Comparison of ENCODE assay signal across 19 mouse cellular contexts in the genomic region with DNA sequence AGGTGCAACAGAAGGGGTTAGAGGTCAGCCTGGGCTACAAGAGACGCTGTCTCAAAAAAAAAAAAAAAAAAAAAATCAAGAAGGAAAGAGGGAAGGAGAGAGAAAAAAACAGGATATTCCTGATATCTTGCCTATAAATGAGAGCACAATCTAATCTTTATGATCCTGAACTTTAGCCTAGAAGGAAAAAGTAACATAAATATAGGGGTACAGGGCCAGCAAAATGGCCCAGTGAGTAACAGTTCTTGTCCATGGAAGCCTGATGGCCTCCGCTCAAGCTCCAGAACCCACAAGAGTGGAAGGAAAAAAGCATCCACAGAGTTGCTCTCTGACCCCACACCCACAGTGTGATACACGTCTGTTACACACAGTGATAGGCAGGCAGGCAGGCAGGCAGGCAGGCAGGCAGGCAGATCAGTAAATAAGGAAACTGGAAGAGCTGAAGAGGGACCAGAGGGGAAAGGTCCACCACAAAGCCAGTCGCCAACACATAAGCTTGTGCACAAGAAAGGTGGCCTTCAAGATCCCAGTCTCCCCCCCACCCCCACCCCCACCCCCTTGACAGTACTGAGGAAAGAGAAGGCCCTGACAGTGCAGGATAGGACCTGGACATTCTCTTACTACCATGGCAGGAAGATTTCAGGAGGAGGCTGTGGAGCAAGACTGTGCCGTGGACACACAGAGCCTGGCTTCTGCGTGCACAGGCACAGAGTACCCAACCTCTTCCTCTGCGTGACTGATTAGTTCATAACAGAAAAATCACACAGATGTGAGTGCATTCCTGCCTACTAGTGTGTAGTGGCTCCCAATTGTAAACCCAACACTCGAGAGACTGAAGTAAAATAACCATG. TPM values are rescaled to one million over a fixed set of nuclear protein-coding genes. Genes with fewer than 3 reads are reported as not detected.
DNase-seq lines count a peak whose midpoint lies in the region; ATAC-seq and TF ChIP-seq lines count a peak whose summit lies in the region.
"Had no signal": no experiment of that assay in that cellular context is flagged by ENCODE, and none has a peak within 500 bp of the region (broad histone marks: within the 10 kb centered on the region; RNA-seq: fewer than 3 reads in every experiment).

No protein-coding gene starts in this region.

- no peaks in the 10 kb centered on the region for H3K27me3 ChIP-seq in heart, embryonic 12.5 days (replicated peaks)
- H3K27me3 ChIP-seq in liver, embryonic 13.5 days = no peaks in the 10 kb centered on the region
- no peaks in the 10 kb centered on the region for H3K27me3 ChIP-seq in liver, embryonic 12.5 days (replicated peaks)
- H3K27me3 ChIP-seq in midbrain, embryonic 15.5 days (replicated peaks) = no peaks in the 10 kb centered on the region
- H3K27me3 ChIP-seq in midbrain, postnatal 0 days (ENCODE audit: insufficient read depth, low read length) = no peaks in the 10 kb centered on the region
- no peaks in the 10 kb centered on the region for H3K27me3 ChIP-seq in stomach, postnatal 0 days (ENCODE audit: control insufficient read depth, insufficient read depth, low read length)
- H3K27me3 ChIP-seq: forebrain, embryonic 15.5 days; limb, embryonic 12.5 days; stomach, embryonic 15.5 days had no signal

- H3K4me2 ChIP-seq in heart, embryonic 12.5 days = no peak overlapping the region
- H3K4me2 ChIP-seq in liver, embryonic 13.5 days = no peak overlapping the region
- no peak overlapping the region for H3K4me2 ChIP-seq in liver, embryonic 12.5 days
- H3K4me2 ChIP-seq in midbrain, embryonic 15.5 days = no peak overlapping the region
- H3K4me2 ChIP-seq in midbrain, postnatal 0 days (ENCODE audit: low read depth, low read length, poor library complexity, severe bottlenecking) = no peak overlapping the region
- no peak overlapping the region for H3K4me2 ChIP-seq in stomach, postnatal 0 days (replicated peaks; ENCODE audit: low read depth)
- H3K4me2 ChIP-seq: forebrain, embryonic 15.5 days; limb, embryonic 12.5 days; lung, embryonic 14.5 days; stomach, embryonic 15.5 days had no signal

- H3K9ac ChIP-seq in heart, embryonic 12.5 days = 0 out of 2 replicates have a peak overlapping the region, but pooled peaks have one; percentile 47
- H3K9ac ChIP-seq in liver, embryonic 13.5 days = no peak overlapping the region
- no peak overlapping the region for H3K9ac ChIP-seq in liver, embryonic 12.5 days
- H3K9ac ChIP-seq in midbrain, embryonic 15.5 days = no peak overlapping the region
- H3K9ac ChIP-seq in midbrain, postnatal 0 days (replicated peaks; ENCODE audit: low read length, poor library complexity, severe bottlenecking) = no peak overlapping the region
- no peak overlapping the region for H3K9ac ChIP-seq in stomach, postnatal 0 days (ENCODE audit: low read length)
- H3K9ac ChIP-seq: forebrain, embryonic 15.5 days; limb, embryonic 12.5 days; lung, embryonic 14.5 days; stomach, embryonic 15.5 days had no signal

- peak overlapping the region; percentile 53 for H3K27ac ChIP-seq in heart, embryonic 12.5 days (ENCODE audit: poor library complexity, severe bottlenecking)
- H3K27ac ChIP-seq in liver, embryonic 13.5 days = peak overlapping the region; percentile 29; the same call in 1 of the 2 replicates
- no peak overlapping the region for H3K27ac ChIP-seq in liver, embryonic 12.5 days
- H3K27ac ChIP-seq in midbrain, embryonic 15.5 days = no peak overlapping the region
- no peak overlapping the region for H3K27ac ChIP-seq in midbrain, postnatal 0 days (ENCODE audit: low read depth, low read length)
- no peak overlapping the region for H3K27ac ChIP-seq in stomach, postnatal 0 days (replicated peaks)
- H3K27ac ChIP-seq: forebrain, embryonic 15.5 days; limb, embryonic 12.5 days; stomach, embryonic 15.5 days had no signal

- no peak for TF ChIP-seq EP300 in stomach, postnatal 0 days (optimal IDR thresholded peaks at IDR 0.05)

- ATAC-seq in heart, embryonic 12.5 days (ENCODE audit: insufficient number of reproducible peaks, low FRiP score) = 0 out of 2 replicates have a peak, but pooled peaks have one; percentile 22
- ATAC-seq in liver, embryonic 13.5 days (ENCODE audit: low read depth) = peak; percentile 36
- no peak; the same call in 1 of the 2 replicates for ATAC-seq in liver, embryonic 12.5 days
- 0 out of 2 replicates have a peak, but pooled peaks have one; percentile 37 for ATAC-seq in midbrain, embryonic 15.5 days (replicated peaks)
- no peak for ATAC-seq in midbrain, postnatal 0 days (ENCODE audit: low FRiP score)
- ATAC-seq in stomach, postnatal 0 days (ENCODE audit: low FRiP score, low TSS enrichment) = no peak
- ATAC-seq: forebrain, embryonic 15.5 days; inflammation-experienced regulatory T-cells, adult 6 months had no signal

- WGBS in heart, embryonic 12.5 days = 61% methylated on average over 8 of the region's 8 CpGs
- 62% methylated on average over 8 of the region's 8 CpGs for WGBS in liver, embryonic 13.5 days (ENCODE audit: insufficient replicate concordance)
- WGBS in liver, embryonic 12.5 days (ENCODE audit: insufficient replicate concordance) = 65% methylated on average over 8 of the region's 8 CpGs
- 83% methylated on average over 8 of the region's 8 CpGs for WGBS in midbrain, embryonic 15.5 days
- 77% methylated on average over 8 of the region's 8 CpGs for WGBS in midbrain, postnatal 0 days
- 68% methylated on average over 8 of the region's 8 CpGs for WGBS in stomach, postnatal 0 days

- no peak overlapping the region for H3K4me3 ChIP-seq in heart, embryonic 12.5 days
- no peak overlapping the region for H3K4me3 ChIP-seq in liver, embryonic 13.5 days (replicated peaks)
- H3K4me3 ChIP-seq in liver, embryonic 12.5 days = no peak overlapping the region
- no peak overlapping the region for H3K4me3 ChIP-seq in midbrain, embryonic 15.5 days
- H3K4me3 ChIP-seq in midbrain, postnatal 0 days (ENCODE audit: low read depth, low read length) = no peak overlapping the region
- no peak overlapping the region for H3K4me3 ChIP-seq in stomach, postnatal 0 days (ENCODE audit: low read depth, low read length)
- H3K4me3 ChIP-seq: forebrain, embryonic 15.5 days; limb, embryonic 12.5 days; stomach, embryonic 15.5 days had no signal

- no peak for TF ChIP-seq CTCF in midbrain, postnatal 0 days (IDR thresholded peaks at IDR 0.05)
- TF ChIP-seq CTCF in stomach, postnatal 0 days (IDR thresholded peaks at IDR 0.05; ENCODE audit: low read depth) = no peak

- no peaks in the 10 kb centered on the region for H3K9me3 ChIP-seq in heart, embryonic 12.5 days (replicated peaks)
- no peaks in the 10 kb centered on the region for H3K9me3 ChIP-seq in liver, embryonic 13.5 days (replicated peaks)
- H3K9me3 ChIP-seq in liver, embryonic 12.5 days (replicated peaks) = no peaks in the 10 kb centered on the region
- H3K9me3 ChIP-seq in midbrain, embryonic 15.5 days = no peaks in the 10 kb centered on the region
- no peaks in the 10 kb centered on the region for H3K9me3 ChIP-seq in midbrain, postnatal 0 days (ENCODE audit: low read length)
- H3K9me3 ChIP-seq in stomach, postnatal 0 days (ENCODE audit: control insufficient read depth, low read length) = no peaks in the 10 kb centered on the region
- H3K9me3 ChIP-seq: forebrain, embryonic 15.5 days; limb, embryonic 12.5 days; stomach, embryonic 15.5 days had no signal

- DNase-seq in heart, adult 9 months (ENCODE audit: low spot score in 2 of 2) = no peak
- DNase-seq in liver, embryonic 13.5 days = no peak
- DNase-seq in midbrain, postnatal 0 days (ENCODE audit: low spot score) = no peak
- peak; percentile 36 for DNase-seq in stomach, postnatal 0 days (ENCODE audit: low spot score)
- no peak for DNase-seq in T-cell, adult 2 months (ENCODE audit: low spot score)
- DNase-seq: adrenal gland, postnatal 10 days; cerebellum, postnatal 14 days; embryo, embryonic 11 days; lung, postnatal 4 days; right cerebral cortex, postnatal 25 days; thymus, adult 2 months had no signal

- H3K36me3 ChIP-seq in heart, embryonic 12.5 days = peaks cover 25% of the 10 kb centered on the region
- H3K36me3 ChIP-seq in liver, embryonic 13.5 days = no peaks in the 10 kb centered on the region
- peaks cover 8% of the 10 kb centered on the region; the same call in 1 of the 2 replicates for H3K36me3 ChIP-seq in liver, embryonic 12.5 days
- H3K36me3 ChIP-seq in midbrain, embryonic 15.5 days (replicated peaks) = peaks cover 16% of the 10 kb centered on the region; the same call in 1 of the 2 replicates
- peaks cover 11% of the 10 kb centered on the region; the same call in 1 of the 2 replicates for H3K36me3 ChIP-seq in midbrain, postnatal 0 days (ENCODE audit: insufficient read depth, low read length)
- no peaks in the 10 kb centered on the region for H3K36me3 ChIP-seq in stomach, postnatal 0 days (ENCODE audit: control insufficient read depth, insufficient read depth, low read length)
- H3K36me3 ChIP-seq: stomach, embryonic 15.5 days had no signal

- peaks cover 42% of the 10 kb centered on the region for H3K4me1 ChIP-seq in heart, embryonic 12.5 days (replicated peaks)
- peaks cover 18% of the 10 kb centered on the region; the same call in 1 of the 2 replicates for H3K4me1 ChIP-seq in liver, embryonic 13.5 days (replicated peaks)
- peaks cover 20% of the 10 kb centered on the region; the same call in 1 of the 2 replicates for H3K4me1 ChIP-seq in liver, embryonic 12.5 days
- H3K4me1 ChIP-seq in midbrain, embryonic 15.5 days = peaks cover 12% of the 10 kb centered on the region
- H3K4me1 ChIP-seq in midbrain, postnatal 0 days (ENCODE audit: insufficient read depth, low read length) = no peaks in the 10 kb centered on the region
- H3K4me1 ChIP-seq in stomach, postnatal 0 days (replicated peaks; ENCODE audit: control insufficient read depth, insufficient read depth) = no peaks in the 10 kb centered on the region
- H3K4me1 ChIP-seq: limb, embryonic 12.5 days had no signal

RNA-seq across cellular contexts. Expression of gene Kif1b, which starts 21.0 kb away (rescaled TPM):
- 60.1 and 62.9 TPM in 2 replicates for polyA plus RNA-seq in heart, embryonic 12.5 days (2016; fragmentation: Nextera tagmentation; extraction: Ambion mirVana)
- polyA plus RNA-seq in liver, embryonic 13.5 days (2015; fragmentation: Nextera tagmentation; extraction: Ambion mirVana) = 5.1 and 6.7 TPM in 2 replicates
- 9.1 and 9.2 TPM in 2 replicates for polyA plus RNA-seq in liver, embryonic 12.5 days (2016; fragmentation: Nextera tagmentation; extraction: Ambion mirVana)
- 147 and 154 TPM in 2 replicates for polyA plus RNA-seq in midbrain, embryonic 15.5 days (2015; fragmentation: Nextera tagmentation; extraction: Ambion mirVana)
- total RNA-seq in midbrain, postnatal 0 days (2014; rRNA removed) = 308 and 425 TPM in 2 replicates
- 183 and 215 TPM in 2 replicates for polyA plus RNA-seq in midbrain, postnatal 0 days (2015; fragmentation: Nextera tagmentation; extraction: Ambion mirVana)
- polyA plus RNA-seq in stomach, postnatal 0 days (2015; fragmentation: Nextera tagmentation; extraction: Ambion mirVana) = 18.0 and 23.9 TPM in 2 replicates

Comparison
In these comparisons a context has a peak if more than half of its experiments do, and no peak if none do; other contexts are left out.
1. ATAC-seq: peak in heart, embryonic 12.5 days (single experiment), liver, embryonic 13.5 days (single experiment) and midbrain, embryonic 15.5 days (single experiment); none in liver, embryonic 12.5 days (single experiment), midbrain, postnatal 0 days (single experiment) and stomach, postnatal 0 days (single experiment).
2. H3K27ac ChIP-seq: peak in heart, embryonic 12.5 days (single experiment) and liver, embryonic 13.5 days (single experiment); none in liver, embryonic 12.5 days (single experiment), midbrain, embryonic 15.5 days (single experiment), midbrain, postnatal 0 days (single experiment) and stomach, postnatal 0 days (single experiment).